Mouse (Mus musculus) left cerebral cortex, postnatal 14 days (tissue): ENCODE measurements around the gene Zfp362. TPM values are rescaled to one million over a fixed set of nuclear protein-coding genes. Genes with fewer than 3 reads are reported as not detected.
A peak's percentile ranks its signal among the peaks of the same experiment; 100 is the strongest.

Source experiments
- DNase-seq, 2 experiments: peaks; one replicate each; pipeline ENCODE4 v3.0.0; 2021 to 2022; ENCODE audit warnings: low spot score in 2 of 2, mixed read lengths in 1 of 2
- intact Hi-C: fragments of 180-260 bp; cut with DNase I; formaldehyde crosslinking; loops from one replicate; pipeline ENCODE4 v1.15.1; 2025
- total RNA-seq, 2 experiments: library from RNA; stranded (reverse); gene quantifications; 2 replicates each; pipeline ENCODE4 v1.2.3; 2021

Zfp362 gene
- total RNA-seq, 2 experiments from 2014 or later = 37.9 to 39.1 TPM

GRCm38 (mm10) chr4:128804426-128805149 is 1.3 kb downstream of the Zfp362 start:
- intact Hi-C loops = loop anchor here (5.0 kb wide), 1 partner anchor 53 kb away; no protein-coding TSS in a partner anchor

GRCm38 (mm10) chr4:128803569-128803968 is 2.3 kb downstream of the Zfp362 start:
- DNase-seq = no peak
- intact Hi-C loops = no loop called here

More at GRCm38 (mm10) chr4:128804426-128805149, 1.3 kb downstream of the Zfp362 start:
- no peak for DNase-seq

GRCm38 (mm10) chr4:128801675-128802465 is 4.0 kb downstream of the Zfp362 start:
- no peak for DNase-seq
- intact Hi-C loops = no loop called here

- no peak for DNase-seq
- intact Hi-C loops = no loop called here
These were observed 9.1 kb downstream of the Zfp362 start for GRCm38 (mm10) chr4:128796788-128797187.

- DNase-seq = no peak
- intact Hi-C loops = no loop called here
These were observed 10.2 kb downstream of the Zfp362 start for GRCm38 (mm10) chr4:128795596-128795995.

GRCm38 (mm10) chr4:128794198-128794597 is 11.6 kb downstream of the Zfp362 start:
- no peak for DNase-seq
- intact Hi-C loops = no loop called here

GRCm38 (mm10) chr4:128793710-128794109 is 12.1 kb downstream of the Zfp362 start:
- no peak for DNase-seq
- intact Hi-C loops = no loop called here

GRCm38 (mm10) chr4:128789646-128790045 is 16.2 kb downstream of the Zfp362 start:
- intact Hi-C loops = no loop called here

GRCm38 (mm10) chr4:128788108-128788507 is 17.7 kb downstream of the Zfp362 start:
- DNase-seq = no peak
- intact Hi-C loops = no loop called here

More at GRCm38 (mm10) chr4:128789646-128790045, 16.2 kb downstream of the Zfp362 start:
- DNase-seq = no peak

GRCm38 (mm10) chr4:128787023-128787939 is 18.6 kb downstream of the Zfp362 start:
- intact Hi-C loops = no loop called here
- peak in 1 of 2 experiments; percentile 59 for DNase-seq

GRCm38 (mm10) chr4:128785921-128786654 is 19.8 kb downstream of the Zfp362 start:
- DNase-seq = no peak
- intact Hi-C loops = no loop called here

GRCm38 (mm10) chr4:128784950-128785631 is 20.8 kb downstream of the Zfp362 start:
- DNase-seq = no peak
- intact Hi-C loops = no loop called here

- intact Hi-C loops = no loop called here
- DNase-seq = no peak
These were observed 23.2 kb downstream of the Zfp362 start for GRCm38 (mm10) chr4:128782645-128783044.

- intact Hi-C loops = no loop called here
- no peak for DNase-seq
These were observed 23.8 kb downstream of the Zfp362 start for GRCm38 (mm10) chr4:128782037-128782436.

GRCm38 (mm10) chr4:128777593-128777992 is 28.3 kb downstream of the Zfp362 start:
- intact Hi-C loops = loop anchor here (2.0 to 10.0 kb wide), 3 partner anchors 67 to 163 kb away; partner anchors contain the start of genes Tlr12 and Zscan20
- DNase-seq = peak in 1 of 2 experiments; percentile 61

GRCm38 (mm10) chr4:128776568-128777289 is 29.1 kb downstream of the Zfp362 start:
- DNase-seq = peak; percentile 77 to 80
- intact Hi-C loops = loop anchor here (2.0 to 10.0 kb wide), 3 partner anchors 66 to 162 kb away; partner anchors contain the start of genes Tlr12 and Zscan20

GRCm38 (mm10) chr4:128774467-128774866 is 31.4 kb downstream of the Zfp362 start:
- intact Hi-C loops = loop anchor here (10.0 kb wide), 1 partner anchor 160 kb away; the partner anchor contains the start of genes Tlr12 and Zscan20

More at GRCm38 (mm10) chr4:128774467-128774866, 31.4 kb downstream of the Zfp362 start:
- peak; percentile 48 to 68 for DNase-seq
